Comparison of ENCODE assay signal across 26 mouse cellular contexts in the genomic region with DNA sequence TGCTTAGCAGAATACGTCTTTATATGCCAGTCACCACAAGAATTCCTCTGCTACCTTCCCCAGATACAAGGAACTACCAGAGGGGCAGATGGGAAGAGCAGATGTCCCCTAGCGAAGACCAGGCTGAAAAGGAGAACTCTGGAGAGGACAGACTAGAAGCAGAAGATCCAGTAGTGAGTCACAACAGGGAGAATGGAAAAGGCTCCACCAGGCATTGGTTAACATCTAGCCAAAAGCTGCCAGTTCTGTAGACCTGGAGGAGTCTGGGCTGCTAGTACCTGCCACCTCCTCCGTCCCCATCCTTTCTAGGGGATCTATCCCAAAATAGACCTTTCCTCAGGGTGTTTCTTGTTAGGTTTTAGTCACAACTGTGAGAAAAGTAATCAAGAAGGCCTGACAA. TPM values are rescaled to one million over a fixed set of nuclear protein-coding genes. Genes with fewer than 3 reads are reported as not detected.
DNase-seq lines count a peak whose midpoint lies in the region; ATAC-seq and TF ChIP-seq lines count a peak whose summit lies in the region.
"Had no signal": no experiment of that assay in that cellular context is flagged by ENCODE, and none has a peak within 500 bp of the region (broad histone marks: within the 10 kb centered on the region; RNA-seq: fewer than 3 reads in every experiment).

No protein-coding gene starts in this region.

- ATAC-seq in frontal cortex, adult (ENCODE audit: low TSS enrichment), result peak; percentile 64
- ATAC-seq: activated CD4-positive, CD25-positive, alpha-beta regulatory T cell, adult 4 months; forebrain, embryonic 13.5 days; forebrain, embryonic 16.5 days; hindbrain, postnatal 0 days; inflammation-experienced regulatory T-cells, adult 6 months had no signal

- 0 out of 2 replicates have a peak overlapping the region, but pooled peaks have one; percentile 28 for H3K27ac ChIP-seq in left cerebral cortex, adult 2 months
- H3K27ac ChIP-seq: forebrain, embryonic 10.5 days; forebrain, embryonic 13.5 days; heart, adult 2 months; heart, embryonic 10.5 days; heart, embryonic 13.5 days; hindbrain, embryonic 14.5 days; hindbrain, postnatal 0 days had no signal

- intact Hi-C loops in left cerebral cortex, adult 2 months (cut with DNase I), result loop anchor here (5.0 kb wide), 2 partner anchors 112 to 127 kb away; partner anchors contain the start of gene Lars2

- TF ChIP-seq CTCF in left cerebral cortex, adult 2 months (IDR thresholded peaks at IDR 0.05), result no peak

- H3K4me3 ChIP-seq in left cerebral cortex, adult 2 months, result no peak overlapping the region
- H3K4me3 ChIP-seq: forebrain, embryonic 10.5 days; forebrain, embryonic 13.5 days; heart, adult 2 months; heart, embryonic 10.5 days; heart, embryonic 13.5 days had no signal

- no peak for DNase-seq in frontal cortex, postnatal 10 days (ENCODE audit: low spot score in 2 of 2)
- no peak for DNase-seq in left cerebral cortex, adult 2 months (ENCODE audit: extremely low spot score in 1 of 2, low spot score in 2 of 2)
- DNase-seq in left cerebral cortex, adult 11 months (ENCODE audit: low spot score), result no peak
- peak; percentile 18 to 35 for DNase-seq in right cerebral cortex, postnatal 36 days (ENCODE audit: low spot score in 2 of 2)
- no peak for DNase-seq in right cerebral cortex, postnatal 4 days
- DNase-seq: adrenal gland, adult 8-10 months; adrenal gland, postnatal 25 days; cerebellum, adult 18-20 months; cerebellum, adult 9-10 months; cerebellum, postnatal 14 days; gastrocnemius, postnatal 36 days; heart, adult 2 months; heart, postnatal 14 days; heart, postnatal 4 days had no signal

RNA-seq across cellular contexts. Expression of gene Tmem158, which starts 4.8 kb away (rescaled TPM):
- 10 to 100 TPM; 44.7 to 60.5 TPM for total RNA-seq in left cerebral cortex, adult 2 months (2021)

RNA-seq across cellular contexts. Expression of gene Cdcp1, which starts 39.9 kb away (rescaled TPM):
- total RNA-seq in left cerebral cortex, adult 2 months (2021), result under 1 TPM in 1 of 2 experiments, not detected in 1; 0.29 TPM
- total RNA-seq: gastrocnemius, adult 8-10 months; granulocyte monocyte progenitor cell, adult 5-6 weeks had no signal

Comparison
In these comparisons a context has a peak if more than half of its experiments do, and no peak if none do; other contexts are left out.
1. DNase-seq: peak in right cerebral cortex, postnatal 36 days (2 of 2); none in frontal cortex, postnatal 10 days (0 of 2), left cerebral cortex, adult 2 months (0 of 2), left cerebral cortex, adult 11 months (single experiment) and right cerebral cortex, postnatal 4 days (single experiment).